8 mouse cellular contexts compared by ENCODE assay signal in genomic region chr11:77825853-77826252, GRCm38 (mm10). TPM values are rescaled to one million over a fixed set of nuclear protein-coding genes. Genes with fewer than 3 reads are reported as not detected.
DNase-seq lines count a peak whose midpoint lies in the region; ATAC-seq and TF ChIP-seq lines count a peak whose summit lies in the region.
"Had no signal": no experiment of that assay in that cellular context is flagged by ENCODE, and none has a peak within 500 bp of the region (broad histone marks: within the 10 kb centered on the region; RNA-seq: fewer than 3 reads in every experiment).

No protein-coding gene starts in this region.

- no peak overlapping the region for H3K4me2 ChIP-seq in embryonic facial prominence, embryonic 14.5 days (ENCODE audit: low read depth, low read length)

- in situ Hi-C loops in ES-E14 (cut with MboI; ENCODE audit: low sequenced_read_pairs in 2 of 2, unreplicated experiment in 2 of 2): loop anchor here (5.0 kb wide), 2 partner anchors 136 to 146 kb away; no protein-coding TSS in a partner anchor

- H3K4me1 ChIP-seq in ES-E14 (ENCODE audit: control insufficient read depth in 2 of 2, insufficient read depth in 2 of 2, low read length in 2 of 2, poor library complexity in 1 of 2): peaks cover 2 to 16% of the 10 kb centered on the region in 2 experiments; a peak in 2 of 4 replicates
- no peaks in the 10 kb centered on the region for H3K4me1 ChIP-seq in embryonic facial prominence, embryonic 14.5 days (ENCODE audit: control insufficient read depth, insufficient read depth, low read length)

- no peak overlapping the region for H3K4me3 ChIP-seq in ES-E14 (ENCODE audit: insufficient read depth in 1 of 2, low read depth in 1 of 2, low read length in 2 of 2, poor library complexity in 1 of 2, severe bottlenecking in 1 of 2)
- H3K4me3 ChIP-seq in embryonic facial prominence, embryonic 14.5 days (ENCODE audit: low read depth, low read length): no peak overlapping the region

- no peaks in the 10 kb centered on the region for H3K27me3 ChIP-seq in embryonic facial prominence, embryonic 14.5 days (replicated peaks; ENCODE audit: control insufficient read depth, insufficient read depth, low read length)

- no peaks in the 10 kb centered on the region for H3K9me3 ChIP-seq in ES-E14 (ENCODE audit: control insufficient read depth, insufficient read depth, low read depth, low read length)
- H3K9me3 ChIP-seq in embryonic facial prominence, embryonic 14.5 days (ENCODE audit: control insufficient read depth, low read length): no peaks in the 10 kb centered on the region

- DNase-seq in ES-E14 (ENCODE audit: low read depth, low spot score): peak; percentile 72
- peak; percentile 77 for DNase-seq in adrenal gland, postnatal 25 days
- peak; percentile 84 for DNase-seq in embryonic facial prominence, embryonic 14.5 days (ENCODE audit: low spot score)
- peak; percentile 36 for DNase-seq in heart, postnatal 25 days (ENCODE audit: low spot score)
- peak; percentile 79 to 84 for DNase-seq in layer of hippocampus, postnatal 10 days (ENCODE audit: low spot score in 2 of 2)
- peak; percentile 80 for DNase-seq in right cerebral cortex, postnatal 4 days

- whole genome bisulfite sequencing in embryonic facial prominence, embryonic 14.5 days: 5% methylated on average over 5 of the region's 5 CpGs

- H3K9ac ChIP-seq in ES-E14 (ENCODE audit: insufficient read depth, low read depth, low read length, poor library complexity, severe bottlenecking): no peak overlapping the region
- no peak overlapping the region for H3K9ac ChIP-seq in embryonic facial prominence, embryonic 14.5 days (ENCODE audit: low read depth, low read length)

- intact Hi-C loops in heart, postnatal 25 days (cut with DNase I): loop anchor here (10.0 kb wide), 1 partner anchor 359 kb away; the partner anchor contains the start of genes Rab34 and Rpl23a

- peak; percentile 7; the same call in 1 of the 2 replicates for ATAC-seq in embryonic facial prominence, embryonic 14.5 days (ENCODE audit: low read depth)
- ATAC-seq in megakaryocyte progenitor cell, adult 5-6 weeks (replicated peaks; ENCODE audit: poor library complexity): peak; percentile 64

- H3K36me3 ChIP-seq in ES-E14 (ENCODE audit: control insufficient read depth, insufficient read depth, low read length, poor library complexity, severe bottlenecking): peaks cover 26% of the 10 kb centered on the region
- peaks cover 50% of the 10 kb centered on the region for H3K36me3 ChIP-seq in embryonic facial prominence, embryonic 14.5 days (ENCODE audit: control insufficient read depth, insufficient read depth, low read length)

- no peak overlapping the region for H3K27ac ChIP-seq in ES-E14 (ENCODE audit: insufficient read depth, low read depth, low read length, poor library complexity, severe bottlenecking)
- H3K27ac ChIP-seq in embryonic facial prominence, embryonic 14.5 days (replicated peaks; ENCODE audit: low read depth, low read length): no peak overlapping the region

TF ChIP-seq in ES-E14, 5 proteins besides CTCF, POLR2A, EP300 and RAD21:
- TF ChIP-seq ZNF384 (IDR thresholded peaks at IDR 0.05; ENCODE audit: low read depth, low read length): no peak
- TF ChIP-seq ZC3H11A (IDR thresholded peaks at IDR 0.05; ENCODE audit: borderline replicate concordance, low read depth, low read length): peak; percentile 52; the same call in 1 of the 2 replicates

RNA-seq across cellular contexts. Expression of gene Gm10277, which starts 38.3 kb away (rescaled TPM):
- 0.18 and 0.32 TPM in 2 replicates for total RNA-seq in ES-E14 (2012; rRNA removed)
- total RNA-seq in adrenal gland, postnatal 25 days (2021): not detected in 2 replicates
- polyA plus RNA-seq in embryonic facial prominence, embryonic 14.5 days (2014; fragmentation: Nextera tagmentation; extraction: Ambion mirVana): 0.26 and 0.46 TPM in 2 replicates
- total RNA-seq in heart, postnatal 25 days (2021): not detected
- total RNA-seq in layer of hippocampus, postnatal 10 days (2021): not detected
- total RNA-seq in megakaryocyte progenitor cell, adult 5-6 weeks (2015): not detected in 2 replicates
- not detected in 2 replicates for total RNA-seq in megakaryocyte progenitor cell, adult 5-6 weeks (2017)
- total RNA-seq: layer of hippocampus, adult 18-20 months had no signal
